ENCODE assay signal across 8 mouse cellular contexts in genomic region chr17:31276207-31276921, GRCm38 (mm10). TPM values are rescaled to one million over a fixed set of nuclear protein-coding genes. Genes with fewer than 3 reads are reported as not detected.
A peak's percentile ranks its signal among the peaks of the same experiment; 100 is the strongest.
DNase-seq lines count a peak whose midpoint lies in the region; ATAC-seq and TF ChIP-seq lines count a peak whose summit lies in the region.

No protein-coding gene starts in this region.

- no peaks in the 10 kb centered on the region; the same call in 1 of the 2 replicates for H3K27me3 ChIP-seq in heart, embryonic 13.5 days (replicated peaks)
- peaks cover 9% of the 10 kb centered on the region; the same call in 1 of the 2 replicates for H3K27me3 ChIP-seq in limb, embryonic 10.5 days (ENCODE audit: low read depth, poor library complexity, severe bottlenecking)
- H3K27me3 ChIP-seq in thymus, adult 2 months (ENCODE audit: control insufficient read depth, insufficient read depth, low read length), result no peaks in the 10 kb centered on the region

- TF ChIP-seq CTCF in olfactory bulb, adult 2 months (IDR thresholded peaks at IDR 0.05; ENCODE audit: insufficient read depth, low read depth, low read length), result no peak
- TF ChIP-seq CTCF in thymus, adult 2 months (IDR thresholded peaks at IDR 0.05; ENCODE audit: borderline replicate concordance, control insufficient read depth, extremely low read depth, insufficient read depth, low read length, poor library complexity), result no peak

- no peak for ATAC-seq in heart, embryonic 13.5 days (ENCODE audit: extremely low read depth, insufficient number of reproducible peaks, low FRiP score, low TSS enrichment)

- H3K9ac ChIP-seq in heart, embryonic 13.5 days, result peak overlapping the region; percentile 66; the same call in 1 of the 2 replicates

- no peak for TF ChIP-seq POLR2A in olfactory bulb, adult 2 months (IDR thresholded peaks at IDR 0.05; ENCODE audit: insufficient read depth, low read depth, low read length)
- TF ChIP-seq POLR2A in thymus, adult 2 months (IDR thresholded peaks at IDR 0.05; ENCODE audit: control insufficient read depth, extremely low read depth, insufficient read depth, low read length, poor library complexity), result no peak

- H3K4me1 ChIP-seq in heart, embryonic 13.5 days, result peaks cover 11% of the 10 kb centered on the region; the same call in 1 of the 2 replicates
- peaks cover 16% of the 10 kb centered on the region for H3K4me1 ChIP-seq in limb, embryonic 10.5 days
- H3K4me1 ChIP-seq in olfactory bulb, adult 2 months (ENCODE audit: control insufficient read depth, insufficient read depth, low read length), result peaks cover 22% of the 10 kb centered on the region
- peaks cover 22% of the 10 kb centered on the region for H3K4me1 ChIP-seq in thymus, adult 2 months (replicated peaks; ENCODE audit: control insufficient read depth, insufficient read depth, low read length)

- intact Hi-C loops in heart, postnatal 36 days (cut with DNase I), result loop anchor here (2.0 kb wide), 2 partner anchors 22 to 30 kb away; no protein-coding TSS in a partner anchor

- peak overlapping the region; percentile 57 for H3K4me3 ChIP-seq in heart, embryonic 13.5 days
- H3K4me3 ChIP-seq in limb, embryonic 10.5 days, result peak overlapping the region; percentile 55
- H3K4me3 ChIP-seq in olfactory bulb, adult 2 months (ENCODE audit: insufficient read depth, low read depth, low read length), result peak overlapping the region; percentile 45
- H3K4me3 ChIP-seq in thymus, adult 2 months (ENCODE audit: control insufficient read depth, insufficient read depth, low read length), result no peak overlapping the region

- no peaks in the 10 kb centered on the region for H3K9me3 ChIP-seq in heart, embryonic 13.5 days
- no peaks in the 10 kb centered on the region for H3K9me3 ChIP-seq in limb, embryonic 10.5 days (replicated peaks)

- H3K27ac ChIP-seq in heart, embryonic 13.5 days (replicated peaks), result 0 out of 2 replicates have a peak overlapping the region, but pooled peaks have one; percentile 21
- no peak overlapping the region; the same call in 1 of the 2 replicates for H3K27ac ChIP-seq in limb, embryonic 10.5 days
- no peak overlapping the region for H3K27ac ChIP-seq in olfactory bulb, adult 2 months (ENCODE audit: insufficient read depth, low read depth, low read length)
- no peak overlapping the region for H3K27ac ChIP-seq in thymus, adult 2 months (ENCODE audit: control insufficient read depth, insufficient read depth, low read length)

- H3K4me2 ChIP-seq in heart, embryonic 13.5 days, result peak overlapping the region; percentile 81

- 21% methylated on average over 9 of the region's 9 CpGs for WGBS in heart, embryonic 13.5 days
- WGBS in limb, embryonic 10.5 days, result 23% methylated on average over 9 of the region's 9 CpGs
- 35% methylated on average over 9 of the region's 9 CpGs for WGBS in olfactory bulb, adult 2 months
- WGBS in thymus, adult 2 months, result 68% methylated on average over 9 of the region's 9 CpGs

- no peaks in the 10 kb centered on the region for H3K36me3 ChIP-seq in heart, embryonic 13.5 days
- H3K36me3 ChIP-seq in limb, embryonic 10.5 days, result no peaks in the 10 kb centered on the region
- H3K36me3 ChIP-seq in thymus, adult 2 months (ENCODE audit: control insufficient read depth, insufficient read depth, low read length), result no peaks in the 10 kb centered on the region

- no peak for DNase-seq in heart, postnatal 36 days
- DNase-seq in urinary bladder, postnatal 25 days (ENCODE audit: low spot score), result peak; percentile 49
- DNase-seq in urinary bladder, postnatal 4 days (ENCODE audit: low spot score in 2 of 2), result no peak
- no peak for DNase-seq in limb, embryonic 10.5 days (ENCODE audit: low spot score)
- DNase-seq in thymus, adult 2 months, result no peak
- DNase-seq in cerebellum, postnatal 25 days, result no peak

RNA-seq across cellular contexts. Expression of gene Rsph1, which starts 0.8 kb away (rescaled TPM):
- polyA plus RNA-seq in heart, embryonic 13.5 days (2015; fragmentation: Nextera tagmentation; extraction: Ambion mirVana), result 1.4 and 1.6 TPM in 2 replicates
- total RNA-seq in heart, postnatal 36 days (2021), result 1 to 10 TPM; 1.0 to 1.2 TPM
- polyA plus RNA-seq in limb, embryonic 10.5 days (2016; fragmentation: Nextera tagmentation; extraction: Ambion mirVana), result 0.62 and 0.90 TPM in 2 replicates
- polyA plus RNA-seq in olfactory bulb, adult 2 months (2012; ENCODE audit: insufficient read depth, insufficient read length, low replicate concordance, missing spikeins), result not detected in 2 replicates
- 0.29 and 0.51 TPM in 2 replicates for polyA plus RNA-seq in thymus, adult 2 months (2012; rRNA removed)

RNA-seq across cellular contexts. Expression of gene Slc37a1, which starts 10.2 kb away (rescaled TPM):
- 6.5 and 6.7 TPM in 2 replicates for polyA plus RNA-seq in heart, embryonic 13.5 days (2015; fragmentation: Nextera tagmentation; extraction: Ambion mirVana)
- total RNA-seq in heart, postnatal 36 days (2021), result 10 to 100 TPM; 11.1 to 12.5 TPM
- polyA plus RNA-seq in limb, embryonic 10.5 days (2016; fragmentation: Nextera tagmentation; extraction: Ambion mirVana), result 3.3 and 4.1 TPM in 2 replicates
- not detected in 2 replicates for polyA plus RNA-seq in olfactory bulb, adult 2 months (2012; ENCODE audit: insufficient read depth, insufficient read length, low replicate concordance, missing spikeins)
- 59.6 and 59.7 TPM in 2 replicates for polyA plus RNA-seq in thymus, adult 2 months (2012; rRNA removed)
